Mouse (Mus musculus) megakaryocyte progenitor cell, adult 5-6 weeks (primary cell): ENCODE measurements around the gene Chrnd. TPM values are rescaled to one million over a fixed set of nuclear protein-coding genes. Genes with fewer than 3 reads are reported as not detected.

ENCODE experiments used
- ATAC-seq: replicated peaks from 2 replicates; pipeline ENCODE4 v1.8.0; 2016; ENCODE audit warnings: mild to moderate bottlenecking, moderate TSS enrichment, inconsistent platforms; ENCODE audit not compliant: poor library complexity
- total RNA-seq, 2 experiments: library from RNA; stranded (forward) in 1 of 2; stranded (reverse) in 1 of 2; fragments of 157-497, 149-512 nt in 1 of 2; fragments of 200-1000 nt in 1 of 2; gene quantifications; 2 replicates each; pipeline versions ENCODE4 v1.2.3 to v1.2.4; 2015 to 2017

The Chrnd gene
- total RNA-seq, 2 experiments from 2014 or later, result not detected

DNA sequence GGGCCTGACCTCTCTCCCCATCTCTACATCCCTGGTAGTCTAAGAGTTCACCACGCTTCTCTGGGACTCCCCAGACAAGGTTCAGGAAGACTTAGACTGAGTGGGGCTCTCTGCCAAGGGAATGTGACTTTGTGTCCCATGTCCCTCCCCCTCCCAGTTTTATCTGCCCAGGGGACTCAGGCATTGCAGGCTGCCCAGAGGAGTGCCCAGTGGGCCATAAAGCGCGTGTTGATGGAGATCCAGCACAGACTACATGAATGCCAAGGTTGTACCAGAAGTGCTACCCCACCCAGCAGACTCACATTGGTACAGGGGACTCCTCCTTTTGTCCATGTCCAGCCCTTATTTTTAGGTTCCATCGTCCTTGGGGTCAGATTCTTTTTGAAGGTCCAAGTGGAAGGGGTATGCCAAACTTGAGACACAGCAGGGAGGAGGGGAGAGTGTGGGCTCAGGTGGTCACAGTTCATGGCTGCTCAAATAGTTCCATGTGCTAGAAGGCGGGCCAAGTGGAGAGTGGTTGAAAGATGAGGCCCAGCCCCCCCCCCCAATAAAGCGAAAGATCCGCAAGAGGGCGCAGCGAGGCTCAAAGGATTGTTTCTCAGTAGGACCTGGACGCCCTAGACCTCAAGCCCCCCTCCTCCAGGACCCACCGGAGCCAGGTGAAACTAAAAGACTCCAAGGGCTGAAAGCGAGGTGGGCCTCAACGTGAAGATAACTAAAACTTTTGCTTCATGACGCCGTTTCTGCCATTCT is 6.2 kb upstream of the Chrnd start:
- ATAC-seq, result no peak

DNA sequence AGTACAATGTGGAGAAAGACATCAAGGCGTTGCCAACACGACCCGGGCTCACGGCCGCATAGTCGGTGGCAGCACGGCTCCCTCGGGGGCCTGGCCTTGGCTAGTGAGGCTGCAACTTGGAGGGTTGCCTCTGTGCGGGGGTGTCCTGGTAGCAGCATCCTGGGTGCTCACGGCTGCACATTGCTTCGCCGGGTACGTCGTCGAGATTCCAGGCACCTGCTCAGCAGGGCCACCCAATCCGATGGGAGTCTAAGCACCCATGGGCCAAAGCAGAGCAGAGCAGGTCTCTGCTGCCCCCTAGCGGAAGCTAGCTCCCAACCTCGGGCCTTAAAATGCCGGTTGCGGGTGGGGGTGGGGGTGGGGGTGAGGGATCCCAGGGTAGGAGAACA is 5.7 kb upstream of the Chrnd start:
- peak; percentile 58 for ATAC-seq

DNA sequence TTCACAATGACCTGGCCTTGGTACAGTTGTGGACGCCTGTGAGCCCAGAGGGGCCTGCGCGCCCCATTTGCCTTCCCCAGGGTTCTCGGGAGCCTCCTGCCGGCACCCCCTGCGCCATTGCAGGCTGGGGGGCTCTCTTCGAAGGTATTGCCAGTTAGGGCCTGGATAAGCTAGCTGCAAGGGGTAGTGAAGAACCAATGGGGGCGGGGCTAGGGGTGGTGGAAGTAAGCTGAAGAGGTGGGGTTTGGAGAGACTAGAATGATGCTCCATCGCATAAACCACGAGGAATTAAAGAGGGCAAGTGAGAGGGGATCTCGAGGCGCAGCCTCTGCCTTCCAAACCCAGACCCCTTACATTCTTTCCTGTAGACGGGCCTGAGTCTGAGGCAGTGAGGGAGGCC is 4.9 kb upstream of the Chrnd start:
- ATAC-seq, result no peak

DNA sequence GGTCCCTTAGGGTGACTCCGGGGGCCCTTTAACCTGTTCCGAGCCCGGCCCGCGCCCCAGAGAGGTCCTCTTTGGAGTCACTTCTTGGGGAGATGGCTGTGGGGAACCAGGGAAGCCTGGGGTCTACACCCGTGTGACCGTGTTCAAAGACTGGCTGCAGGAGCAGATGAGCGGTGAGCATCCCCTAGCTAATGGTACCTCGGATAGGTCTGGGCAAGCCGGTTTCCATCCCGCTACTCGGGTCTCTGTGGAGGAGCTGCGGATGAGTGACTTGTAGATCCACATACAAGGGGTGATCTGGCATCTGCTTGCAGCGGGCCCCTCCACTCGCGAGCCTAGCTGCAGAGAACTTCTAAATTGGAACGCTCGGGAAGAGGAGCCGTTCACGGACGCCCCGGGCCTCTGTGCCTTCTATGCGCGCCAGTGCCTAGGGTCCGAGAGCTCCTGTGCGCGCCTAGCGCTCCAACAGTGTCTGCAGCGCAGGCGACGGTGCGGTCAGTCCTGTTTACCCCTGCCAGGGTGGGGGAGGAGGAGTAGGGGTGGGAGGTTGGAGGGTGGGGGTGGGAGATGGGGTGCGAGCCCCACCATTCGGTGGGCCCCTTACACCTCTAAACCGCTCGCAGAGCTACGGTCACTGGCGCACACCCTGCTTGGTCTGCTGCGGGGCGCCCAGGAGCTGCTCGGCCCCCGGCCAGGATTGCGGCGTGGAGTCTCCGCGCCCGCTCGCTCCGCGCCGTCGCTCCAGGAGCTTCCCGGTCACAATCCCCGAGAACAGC is 4.0 kb upstream of the Chrnd start:
- ATAC-seq, result no peak

DNA sequence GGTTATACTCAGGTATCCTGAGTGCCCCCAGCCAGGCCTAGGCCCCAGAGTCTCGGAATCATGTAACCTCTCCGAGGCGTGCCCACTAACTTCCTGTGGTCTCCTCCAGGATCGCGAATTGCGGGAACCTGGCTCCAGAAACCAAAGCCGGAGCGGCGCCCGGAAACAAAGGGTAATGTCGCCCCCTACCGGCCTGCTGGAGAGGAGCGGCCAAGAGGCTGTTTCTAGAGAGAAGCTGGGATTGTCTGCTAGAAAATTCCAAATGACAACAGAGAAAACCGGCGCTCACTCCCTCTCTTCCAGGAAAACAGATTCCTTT is 3.4 kb upstream of the Chrnd start:
- peak; percentile 64 for ATAC-seq

DNA sequence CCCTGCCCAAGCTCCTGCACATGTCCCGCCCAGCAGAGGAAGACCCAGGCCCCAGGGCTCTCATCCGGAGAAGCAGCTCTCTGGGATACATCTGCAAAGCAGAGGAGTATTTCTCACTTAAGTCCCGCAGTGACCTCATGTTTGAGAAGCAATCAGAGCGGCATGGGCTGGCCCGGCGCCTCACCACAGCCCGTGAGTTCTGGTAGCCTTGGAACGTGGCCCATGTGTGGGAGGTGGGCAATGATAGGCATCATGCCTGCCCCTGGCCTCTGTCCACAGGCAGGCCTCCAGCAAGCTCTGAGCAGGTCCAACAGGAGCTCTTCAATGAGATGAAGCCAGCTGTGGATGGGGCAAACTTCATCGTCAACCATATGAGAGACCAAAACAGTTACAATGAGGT is 6.9 kb downstream of the Chrnd start:
- no peak for ATAC-seq

DNA sequence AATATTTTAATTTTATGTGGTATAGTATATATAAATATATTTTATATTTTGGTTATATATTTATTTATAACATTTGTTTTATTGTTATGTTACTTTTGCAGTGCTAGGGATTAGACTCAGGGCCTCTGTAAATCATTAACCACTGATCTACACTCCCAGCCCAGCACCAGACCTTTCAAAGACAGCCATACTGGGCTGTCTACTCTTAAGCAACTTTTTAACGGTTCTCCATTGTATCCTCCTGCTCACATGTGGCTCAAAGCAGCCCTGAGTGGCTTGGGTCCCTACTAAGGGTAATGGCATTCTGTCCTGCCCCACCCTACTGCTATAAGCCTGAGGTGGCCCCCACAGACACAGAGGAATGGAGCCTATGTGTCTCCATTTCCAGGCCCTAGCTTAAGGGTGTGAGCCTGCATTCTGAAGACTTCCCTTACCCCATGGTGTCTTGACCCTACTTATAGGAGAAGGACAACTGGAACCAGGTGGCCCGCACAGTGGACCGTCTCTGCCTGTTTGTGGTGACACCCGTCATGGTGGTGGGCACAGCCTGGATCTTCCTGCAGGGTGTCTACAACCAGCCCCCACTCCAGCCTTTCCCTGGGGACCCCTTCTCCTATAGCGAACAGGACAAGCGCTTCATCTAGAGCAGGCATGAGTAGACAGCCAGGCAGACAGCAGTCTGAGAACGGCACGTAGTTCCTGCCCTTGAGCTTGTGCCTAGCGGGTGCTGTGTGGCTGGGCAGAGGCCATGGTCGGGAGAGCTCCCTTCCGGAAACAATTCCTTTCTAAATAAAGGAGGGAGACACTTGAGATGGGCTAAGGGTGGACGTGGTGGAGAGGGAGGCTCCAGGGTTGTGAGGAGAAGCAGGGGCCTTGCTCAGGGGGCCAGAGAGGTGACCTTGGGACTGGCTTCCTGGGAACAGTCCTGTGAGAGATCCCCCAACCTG is 8.0 kb downstream of the Chrnd start:
- ATAC-seq, result no peak

DNA sequence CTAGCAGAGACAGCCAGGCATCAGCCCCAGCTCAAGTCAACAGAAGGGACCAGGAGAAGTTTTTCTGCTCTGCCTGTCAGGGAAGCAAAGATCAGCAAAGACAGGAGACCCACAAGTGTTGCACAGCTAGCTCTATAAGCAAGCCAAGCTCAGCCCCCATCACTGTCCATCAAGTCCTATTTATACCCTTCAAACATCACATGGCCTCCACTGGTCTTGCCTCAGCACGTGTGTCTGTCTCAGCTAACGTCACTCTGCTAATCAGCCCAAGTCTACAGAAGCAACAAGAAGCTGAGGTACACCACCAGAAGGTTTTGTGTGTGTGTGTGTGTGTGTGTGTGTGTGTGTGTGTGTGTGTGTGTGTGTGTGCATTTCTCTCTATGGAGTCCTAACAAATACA is 10.4 kb downstream of the Chrnd start:
- ATAC-seq, result no peak

DNA sequence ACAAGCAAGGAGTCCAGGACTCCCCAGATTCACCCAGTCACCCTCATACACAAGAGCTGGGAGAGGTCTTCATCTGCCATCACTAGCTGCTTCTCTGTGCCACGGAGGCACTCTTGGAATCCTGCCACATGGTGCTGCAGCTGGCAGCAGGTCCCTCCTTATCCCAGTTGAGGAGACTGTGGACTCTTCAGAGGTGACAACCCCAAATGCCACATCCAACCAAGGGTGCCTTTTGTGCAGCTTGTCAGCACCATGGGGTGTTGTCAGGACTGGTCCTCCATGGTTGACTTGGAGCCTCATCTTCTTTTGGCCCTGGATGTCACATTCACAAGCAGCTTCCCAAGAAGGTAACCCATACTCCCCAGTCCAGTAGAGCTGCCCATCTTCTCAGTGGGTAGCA is 11.4 kb downstream of the Chrnd start:
- ATAC-seq, result no peak

DNA sequence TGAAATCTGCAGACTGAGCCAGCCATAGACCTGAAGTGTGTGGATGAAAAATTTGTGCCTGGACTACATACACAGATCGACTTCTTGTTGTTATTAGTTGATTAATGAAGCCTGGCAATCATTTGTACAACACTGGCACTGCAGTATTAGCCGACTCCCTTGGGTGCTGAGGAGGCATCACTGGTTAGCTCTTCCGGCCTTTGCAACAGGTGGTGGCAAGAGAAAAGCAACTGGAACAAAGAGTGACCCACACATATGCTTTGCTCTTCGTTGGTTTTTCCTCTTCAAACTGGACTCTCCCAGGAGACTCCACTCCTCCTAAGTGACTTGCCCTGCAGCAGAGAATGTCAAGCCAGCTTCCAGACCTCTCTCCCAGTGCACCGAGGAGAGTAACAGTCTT is 13.4 kb downstream of the Chrnd start:
- no peak for ATAC-seq

DNA sequence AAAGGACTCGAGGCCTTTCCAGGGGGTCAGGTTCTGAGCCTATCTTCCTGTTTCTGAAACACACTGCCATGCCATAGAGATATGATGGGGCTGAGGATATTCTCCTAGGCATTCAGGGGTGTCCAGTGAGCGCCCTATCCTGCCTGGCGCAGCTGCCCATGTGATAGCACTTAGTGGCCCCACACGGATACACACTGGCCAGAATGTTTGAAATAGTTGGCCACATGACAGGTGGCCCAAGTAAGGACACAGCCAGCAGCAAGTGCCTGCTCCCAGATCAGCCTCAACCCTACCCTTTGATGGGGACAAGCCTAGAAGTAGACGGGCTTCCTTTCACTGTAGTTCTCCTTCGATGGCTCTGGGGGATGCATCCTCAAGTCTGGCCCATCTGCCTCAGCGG is 14.1 kb downstream of the Chrnd start, which contains the start of gene Chrng:
Gene Chrng, plus strand, starts transcription at position 193 of the 400 bp plus-strand sequence.
- no peak for ATAC-seq

DNA sequence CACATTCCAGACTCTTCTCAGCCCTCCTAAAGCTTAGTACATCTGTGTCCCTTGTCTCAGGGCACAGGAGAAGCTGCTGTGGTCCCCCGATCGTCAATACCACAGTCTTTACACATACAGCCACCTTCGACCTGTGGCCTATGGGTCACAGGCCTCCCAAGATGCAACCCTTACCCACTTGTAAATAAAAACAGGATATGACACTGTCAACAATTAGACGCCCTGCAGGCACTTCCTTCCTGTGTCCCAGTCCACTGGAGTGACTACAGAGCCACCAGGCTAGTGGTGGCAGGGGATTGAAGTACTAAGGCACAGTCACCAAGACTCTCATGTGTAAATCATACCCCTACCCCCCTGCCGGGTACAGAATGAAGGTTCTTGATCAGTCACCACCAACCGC is 14.6 kb downstream of the Chrnd start:
- no peak for ATAC-seq

DNA sequence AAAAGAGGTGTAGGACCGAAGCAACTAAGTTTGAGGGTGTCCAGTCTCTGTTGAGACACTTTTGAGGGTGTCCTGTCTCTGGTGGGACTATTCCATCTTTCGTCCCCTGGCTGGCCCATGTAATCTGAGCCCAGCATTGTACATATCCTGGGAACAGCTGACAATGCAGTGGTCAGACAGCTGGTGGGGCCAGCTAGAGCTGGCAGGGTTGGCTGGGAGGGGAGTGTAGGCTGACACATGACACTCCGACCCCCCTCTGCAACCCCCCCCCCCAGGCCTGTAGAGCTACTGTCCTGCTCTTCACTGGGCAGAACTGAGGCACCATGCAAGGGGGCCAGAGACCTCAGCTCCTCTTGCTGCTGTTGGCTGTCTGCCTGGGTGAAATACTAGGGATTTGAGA is 15.1 kb downstream of the Chrnd start:
- ATAC-seq, result no peak

DNA sequence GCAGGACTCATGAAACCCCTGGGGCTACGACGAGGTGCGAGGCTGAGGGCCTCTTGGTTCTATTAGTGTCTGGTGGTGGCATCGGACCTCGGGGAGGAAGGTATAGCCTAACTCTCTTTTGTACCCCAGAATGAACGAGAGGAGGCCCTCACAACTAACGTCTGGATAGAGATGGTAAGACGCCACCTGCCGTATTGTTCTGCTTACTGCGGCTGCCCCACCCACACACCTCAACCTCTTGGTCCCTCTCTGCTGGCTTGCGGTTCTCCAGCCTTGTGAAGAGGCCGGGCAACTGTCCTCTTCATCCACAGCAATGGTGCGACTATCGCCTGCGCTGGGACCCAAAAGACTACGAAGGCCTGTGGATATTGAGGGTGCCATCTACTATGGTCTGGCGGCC is 15.9 kb downstream of the Chrnd start:
- ATAC-seq, result peak; percentile 86

DNA sequence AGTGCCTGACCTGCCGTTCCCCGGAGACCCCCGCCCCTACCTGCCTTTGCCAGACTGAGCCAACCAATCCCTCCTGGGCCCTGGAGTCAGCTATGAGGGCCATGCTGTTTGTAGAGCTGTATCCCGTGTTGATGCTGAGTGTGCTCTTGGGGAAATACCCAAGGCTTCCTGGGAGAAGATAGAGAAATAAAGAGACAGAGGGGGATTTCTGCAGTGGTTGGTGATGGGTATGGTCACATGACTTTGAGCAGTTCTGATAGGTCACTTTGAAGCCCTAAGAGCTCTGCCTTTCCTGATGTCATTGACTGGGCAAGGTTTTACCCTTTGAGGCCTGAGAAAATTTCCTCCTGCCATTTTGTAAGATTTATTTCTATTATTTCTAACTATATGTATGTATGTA is 21.0 kb downstream of the Chrnd start:
- ATAC-seq, result no peak

DNA sequence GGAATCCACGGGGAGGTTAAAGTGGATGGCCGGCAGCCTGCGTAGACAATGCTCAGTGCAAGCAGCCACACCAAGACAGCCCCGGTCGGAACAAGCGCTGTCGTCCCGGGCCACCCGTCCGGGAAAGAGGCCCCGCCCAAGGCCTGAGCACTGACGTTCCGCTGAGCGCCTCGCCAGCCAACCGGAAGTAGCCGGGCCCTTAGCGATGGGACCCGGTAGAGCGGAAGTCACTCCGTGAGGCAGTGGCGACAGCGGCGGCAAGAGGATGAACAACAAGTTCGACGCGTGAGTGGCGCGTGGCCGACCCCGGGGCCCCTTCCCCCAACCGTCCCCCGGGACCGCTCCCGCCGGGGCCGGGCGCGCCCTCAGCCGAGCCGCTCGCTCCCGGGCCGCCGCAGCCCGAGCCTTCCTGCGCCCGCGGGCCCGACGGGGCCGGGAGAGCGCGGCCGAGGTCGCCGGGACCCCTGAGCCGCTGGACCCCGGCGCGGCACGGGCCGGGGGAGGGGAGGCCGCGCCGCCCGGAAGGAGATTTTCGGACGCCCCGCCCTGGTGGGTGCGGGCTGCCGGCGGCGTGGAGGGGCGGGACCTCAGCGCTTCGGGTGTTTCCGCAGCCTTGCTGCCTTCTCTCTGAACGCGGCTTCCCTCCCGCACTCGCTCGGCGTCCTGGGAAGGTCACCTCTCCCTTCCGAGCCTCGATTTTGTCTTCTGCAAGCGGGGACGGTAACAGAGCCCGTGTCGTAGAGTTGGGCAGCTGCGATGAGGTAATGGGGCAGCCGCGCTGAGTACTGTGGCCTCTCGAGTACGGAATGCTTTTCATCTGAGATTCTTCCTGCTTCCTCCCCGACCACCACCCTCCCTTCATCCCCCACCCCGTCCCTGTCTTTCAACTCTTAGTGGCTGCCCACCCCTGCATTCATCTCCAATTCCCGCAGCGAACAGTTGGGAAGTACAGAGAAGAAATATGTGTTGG is 23.6 kb downstream of the Chrnd start, which contains the start of gene Eif4e2:
Gene Eif4e2, plus strand, starts transcription at position 180 of the 970 bp plus-strand sequence.
- peak; percentile 95 for ATAC-seq

DNA sequence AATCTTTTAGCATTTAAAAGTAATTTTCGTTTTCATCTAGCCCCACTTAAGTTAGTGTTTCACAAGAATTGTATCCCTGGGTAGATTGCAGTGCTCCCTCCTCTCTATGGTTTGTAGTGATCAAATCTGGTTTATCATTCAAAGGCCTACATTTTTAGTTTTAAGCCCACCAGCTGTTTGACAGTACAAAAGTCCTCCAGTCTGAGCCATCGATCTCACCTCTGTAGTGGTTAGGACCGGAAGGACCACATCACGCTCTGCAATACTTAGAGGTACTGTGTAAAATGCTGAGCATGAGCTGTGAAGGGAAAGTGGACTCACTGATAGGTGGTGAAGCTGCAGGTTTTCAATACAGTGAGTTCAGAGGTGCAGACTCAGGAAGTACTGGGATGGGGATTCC is 24.3 kb downstream of the Chrnd start:
- ATAC-seq, result no peak

DNA sequence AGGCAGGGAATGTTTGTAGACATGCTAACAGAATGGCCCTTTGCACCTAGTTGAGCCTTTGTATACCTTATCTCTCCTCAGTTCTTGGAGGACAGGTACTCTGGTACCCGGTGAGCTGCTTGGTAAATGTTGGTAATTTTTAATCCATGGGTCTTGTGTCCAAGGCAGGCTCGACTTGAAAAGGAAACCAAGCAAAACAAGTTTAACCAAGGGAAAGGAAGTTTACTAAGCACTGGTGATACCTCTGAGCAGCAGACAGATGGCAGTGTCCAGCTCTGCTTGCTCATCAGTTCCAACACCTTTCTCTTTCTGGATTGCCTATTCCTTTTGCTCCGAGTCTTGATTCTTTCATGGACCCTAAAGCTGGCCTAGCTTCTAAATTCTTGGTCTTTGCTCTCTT is 27.5 kb downstream of the Chrnd start:
- 0 out of 2 replicates have a peak, but pooled peaks have one; percentile 26 for ATAC-seq

DNA sequence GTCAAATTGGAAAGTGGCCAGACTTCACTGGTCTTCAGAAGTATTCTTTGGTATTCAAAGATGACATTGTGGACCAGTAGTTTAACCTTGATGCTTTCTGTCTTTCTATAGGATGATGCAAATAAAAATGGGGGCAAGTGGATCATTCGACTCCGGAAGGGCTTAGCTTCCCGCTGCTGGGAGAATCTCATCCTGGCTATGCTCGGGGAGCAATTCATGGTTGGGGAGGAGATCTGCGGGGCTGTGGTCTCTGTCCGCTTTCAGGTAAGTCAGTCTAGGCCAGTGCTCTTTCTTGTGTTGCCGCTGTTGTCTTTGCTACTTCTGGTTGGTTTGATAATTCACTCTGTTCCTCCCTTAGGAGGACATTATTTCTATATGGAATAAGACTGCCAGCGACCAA is 35.3 kb downstream of the Chrnd start:
- ATAC-seq, result no peak
